Mouse (Mus musculus): Measurements from ENCODE around the gene Dennd6b. TPM values are rescaled to one million over a fixed set of nuclear protein-coding genes. Genes with fewer than 3 reads are reported as not detected.

Dennd6b gene
- total RNA-seq, 2 experiments from 2014 or later: 8.4 to 8.7 TPM

DNA sequence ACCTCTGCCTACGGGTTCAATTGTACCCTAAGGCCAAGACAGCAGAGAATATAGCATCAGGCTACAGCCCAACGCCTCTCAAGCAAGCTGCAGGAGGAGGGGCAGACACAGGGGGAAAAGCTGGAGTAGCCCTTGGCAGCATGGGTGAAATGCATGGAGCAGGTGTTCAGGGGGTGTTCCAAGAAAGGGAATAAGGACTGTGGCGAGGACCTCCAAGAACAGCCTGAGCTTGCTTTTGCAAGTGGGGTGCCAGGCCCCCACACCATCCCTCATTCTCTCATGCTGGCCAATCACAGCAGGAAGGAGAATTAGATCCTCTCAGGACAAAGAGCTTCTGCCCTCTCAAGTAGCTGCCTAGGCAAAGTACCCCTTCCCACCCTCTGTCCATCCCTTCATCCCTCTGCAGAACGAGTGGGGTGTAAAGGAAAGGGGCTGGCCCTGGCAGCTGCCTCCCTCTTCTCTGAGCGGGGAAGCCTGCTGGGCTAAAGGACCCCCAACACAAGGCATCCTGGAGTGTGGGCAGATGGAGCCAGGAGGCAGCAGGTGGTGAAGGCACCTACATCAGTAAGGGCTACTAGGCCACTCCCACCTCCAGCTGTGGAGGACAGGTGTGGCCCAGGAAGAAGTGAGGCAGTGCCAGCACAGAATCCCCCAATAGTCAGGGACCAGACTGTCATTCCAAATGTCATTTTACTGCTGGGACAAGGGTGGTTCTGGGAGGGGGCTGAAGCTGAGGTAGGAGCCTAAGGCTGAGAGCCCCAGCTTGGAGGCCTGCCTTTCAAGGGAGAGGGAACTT lies 12.0 kb downstream of the Dennd6b start:
- DNase-seq (ENCODE audit: low spot score): no peak
- intact Hi-C loops (cut with DNase I): no loop called here

DNA sequence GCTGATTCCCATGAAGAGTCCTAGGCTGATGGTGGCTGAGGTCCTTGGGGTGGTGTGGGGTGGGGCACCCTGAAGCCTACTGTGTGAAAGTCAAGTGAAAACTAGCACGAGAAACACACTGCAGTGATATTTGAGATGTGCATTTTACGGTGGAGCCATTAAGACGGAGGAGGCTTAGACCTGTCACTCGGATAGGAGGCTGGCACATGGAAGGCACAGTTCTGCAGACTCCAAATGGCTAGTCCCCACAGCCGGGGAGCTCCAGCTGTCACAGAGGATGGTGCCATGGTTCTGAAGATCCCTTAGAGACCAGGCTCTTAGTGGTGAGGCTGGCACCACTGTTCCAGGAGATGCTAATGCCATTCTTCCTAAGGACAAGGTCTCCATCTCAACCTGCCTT lies 13.5 kb downstream of the Dennd6b start:
- intact Hi-C loops (cut with DNase I): no loop called here
- DNase-seq (ENCODE audit: low spot score): no peak

DNA sequence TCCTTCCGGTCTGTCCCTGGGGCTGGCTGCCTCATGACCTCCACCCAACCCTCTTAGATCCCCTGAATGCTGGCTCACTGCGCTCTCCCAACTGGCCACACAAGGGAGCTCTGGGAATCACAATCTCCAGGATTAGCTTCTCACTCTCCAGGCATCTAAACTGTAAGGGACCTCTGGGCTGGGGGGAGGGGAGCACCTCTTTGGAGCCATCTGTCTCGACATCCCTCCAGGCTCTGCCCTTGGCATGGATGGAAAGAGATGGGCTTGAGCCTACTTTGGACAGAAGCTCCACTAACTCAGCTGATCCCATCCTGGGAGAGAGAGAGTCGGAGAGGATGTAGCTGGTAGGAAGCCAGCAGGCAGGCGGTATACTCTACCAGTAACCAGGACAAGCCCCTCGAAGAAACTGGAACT lies 14.0 kb downstream of the Dennd6b start:
- intact Hi-C loops (cut with DNase I): no loop called here
- peak; percentile 55 for DNase-seq (ENCODE audit: low spot score)

DNA sequence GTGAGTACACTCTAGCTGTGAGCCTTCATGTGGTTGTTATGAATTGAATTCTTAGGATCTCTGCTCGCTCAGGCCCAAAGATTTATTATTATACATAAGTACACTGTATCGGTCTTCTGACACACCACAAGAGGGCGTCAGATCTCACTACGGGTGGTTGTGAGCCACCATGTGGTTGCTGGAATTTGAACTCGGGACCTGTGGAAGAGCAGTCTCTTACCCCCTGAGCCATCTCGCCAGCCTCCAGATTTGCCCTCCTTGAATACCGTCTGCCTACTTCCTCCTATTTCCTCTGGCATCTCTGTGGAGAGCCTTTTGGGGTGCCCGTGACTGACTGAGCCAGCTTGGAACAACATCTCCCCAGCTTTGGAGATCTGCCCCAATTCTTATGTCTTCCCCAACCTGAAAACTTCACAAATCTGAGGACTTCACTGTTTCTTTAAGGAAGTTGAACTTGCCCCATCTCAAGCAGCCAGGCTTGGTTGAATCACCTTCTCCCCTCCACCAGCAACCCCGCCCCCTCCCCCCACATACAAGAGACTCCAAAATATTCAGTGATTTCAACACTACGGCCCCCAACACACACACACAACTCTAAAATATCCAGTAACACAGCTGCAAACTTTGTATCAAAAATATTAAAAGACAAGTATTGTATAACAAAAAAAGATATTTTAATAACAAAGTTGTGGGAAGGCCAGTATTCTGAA lies 14.6 kb downstream of the Dennd6b start:
- intact Hi-C loops (cut with DNase I): no loop called here
- no peak for DNase-seq (ENCODE audit: low spot score)

DNA sequence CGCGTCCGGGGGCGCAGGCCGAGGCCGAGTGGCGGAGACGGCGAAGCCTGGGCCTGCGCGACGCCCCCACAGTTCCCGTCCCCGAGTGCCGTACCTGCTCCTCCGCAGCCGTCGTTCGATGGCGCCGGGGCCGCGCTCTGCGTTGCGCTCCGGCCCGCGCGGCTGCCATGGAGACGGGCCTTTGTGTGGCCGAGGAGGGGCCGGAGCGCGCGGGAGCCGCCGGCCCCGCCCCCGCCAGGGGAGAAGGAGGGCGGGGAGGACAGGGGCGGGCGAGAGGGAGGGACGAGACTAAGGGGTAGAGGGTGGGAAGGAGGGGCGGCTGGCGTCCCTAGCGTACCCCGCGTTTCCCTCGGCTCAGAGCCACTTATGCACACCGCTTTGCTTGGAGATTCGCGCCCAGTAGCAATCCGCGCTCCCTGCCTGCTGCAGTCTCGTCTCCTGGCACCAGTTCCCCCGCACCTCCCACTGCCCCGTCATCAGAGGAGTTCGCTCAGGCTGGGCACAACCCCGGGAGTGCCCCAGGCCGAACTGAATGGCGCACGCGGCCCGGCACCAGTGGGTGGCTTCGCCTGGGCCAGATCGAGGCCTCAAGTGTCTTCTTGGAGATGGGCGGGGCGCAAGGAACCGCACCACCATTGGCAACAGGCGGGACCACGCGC lies 15.6 kb downstream of the Dennd6b start, which contains the start of gene Plxnb2:
Gene Plxnb2 (minus strand): TSS at position 218 of the 659 bp plus-strand sequence.
- intact Hi-C loops (cut with DNase I): no loop called here
- peak; percentile 71 for DNase-seq (ENCODE audit: low spot score)

DNA sequence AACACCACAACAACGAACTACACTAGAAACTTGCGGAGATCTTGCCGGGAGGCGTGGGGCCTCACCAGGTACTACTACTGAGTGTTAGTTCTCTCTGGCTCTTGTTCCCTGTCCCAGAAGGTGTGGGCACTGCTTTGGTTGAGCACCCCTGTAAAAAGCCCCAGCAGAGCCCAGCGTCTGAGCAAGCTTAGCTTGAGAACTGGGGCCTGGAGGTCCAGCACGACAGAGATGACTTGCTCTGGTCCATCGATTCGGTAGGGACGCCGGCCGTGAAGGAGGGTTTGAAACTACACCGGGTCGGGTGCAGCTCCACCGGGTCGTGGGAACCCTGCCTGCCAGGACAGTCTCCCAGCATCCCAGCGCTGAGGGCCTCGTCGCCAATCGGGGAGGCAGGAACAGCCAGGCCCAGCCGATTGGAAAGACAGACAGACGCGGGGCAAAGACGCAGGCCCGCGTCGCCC lies 16.2 kb downstream of the Dennd6b start:
- intact Hi-C loops (cut with DNase I): no loop called here
- DNase-seq (ENCODE audit: low spot score): no peak

DNA sequence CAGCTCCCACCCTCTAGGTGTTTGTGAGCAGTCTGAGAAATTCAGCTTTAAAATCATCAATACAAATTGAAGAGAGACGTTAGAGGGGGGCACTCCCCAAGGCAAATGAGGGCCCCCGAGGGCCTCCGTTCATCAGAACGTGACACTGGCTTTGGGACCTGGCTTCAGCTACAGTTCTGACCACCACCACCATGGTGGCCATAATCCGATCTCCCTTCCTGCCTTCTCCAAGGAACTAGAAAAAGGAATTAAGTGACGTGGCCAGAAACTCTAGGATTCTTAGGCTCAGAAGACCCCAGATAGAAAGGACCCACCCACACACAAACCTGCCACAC lies 16.7 kb downstream of the Dennd6b start:
- intact Hi-C loops (cut with DNase I): loop anchor here (2.0 kb wide), 1 partner anchor 31 kb away; the partner anchor contains the start of gene Ppp6r2

DNA sequence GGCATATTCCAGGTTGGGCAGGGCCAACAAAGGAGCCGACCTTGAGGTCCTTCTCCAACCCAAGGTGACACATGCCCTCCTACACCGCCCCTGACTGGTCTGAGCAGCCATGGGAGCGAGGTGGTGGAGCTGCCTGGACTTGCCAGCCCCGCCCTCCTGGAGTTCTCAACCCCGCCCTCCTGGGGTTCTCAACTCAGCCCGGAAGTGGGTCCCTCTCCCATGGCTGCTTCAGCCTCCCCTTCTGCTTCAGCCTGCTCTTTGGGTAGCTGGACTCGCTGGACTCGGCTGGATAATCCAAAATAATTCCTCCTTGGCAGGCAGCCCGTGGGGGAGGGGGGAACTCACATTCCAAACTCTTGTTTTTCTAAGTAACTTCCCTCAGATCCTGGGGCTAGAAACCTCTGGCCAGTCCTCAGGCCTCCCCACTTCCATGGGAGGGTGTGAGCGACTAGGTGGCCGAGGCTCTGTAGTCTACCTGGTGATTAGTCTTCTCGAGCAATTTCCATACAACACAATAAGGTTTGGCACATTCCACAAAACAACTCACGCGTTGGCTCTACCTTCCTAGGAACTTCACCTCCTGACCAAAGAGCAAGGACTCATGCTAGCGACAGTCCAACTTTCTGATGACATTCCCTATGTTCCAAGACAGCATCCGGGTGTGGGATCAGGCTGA lies 17.2 kb downstream of the Dennd6b start:
- peak; percentile 70 for DNase-seq (ENCODE audit: low spot score)
- intact Hi-C loops (cut with DNase I): loop anchor here (2.0 kb wide), 1 partner anchor 32 kb away; the partner anchor contains the start of gene Ppp6r2

More for the DNA sequence above, 16.7 kb downstream of the Dennd6b start:
- DNase-seq (ENCODE audit: low spot score): no peak

DNA sequence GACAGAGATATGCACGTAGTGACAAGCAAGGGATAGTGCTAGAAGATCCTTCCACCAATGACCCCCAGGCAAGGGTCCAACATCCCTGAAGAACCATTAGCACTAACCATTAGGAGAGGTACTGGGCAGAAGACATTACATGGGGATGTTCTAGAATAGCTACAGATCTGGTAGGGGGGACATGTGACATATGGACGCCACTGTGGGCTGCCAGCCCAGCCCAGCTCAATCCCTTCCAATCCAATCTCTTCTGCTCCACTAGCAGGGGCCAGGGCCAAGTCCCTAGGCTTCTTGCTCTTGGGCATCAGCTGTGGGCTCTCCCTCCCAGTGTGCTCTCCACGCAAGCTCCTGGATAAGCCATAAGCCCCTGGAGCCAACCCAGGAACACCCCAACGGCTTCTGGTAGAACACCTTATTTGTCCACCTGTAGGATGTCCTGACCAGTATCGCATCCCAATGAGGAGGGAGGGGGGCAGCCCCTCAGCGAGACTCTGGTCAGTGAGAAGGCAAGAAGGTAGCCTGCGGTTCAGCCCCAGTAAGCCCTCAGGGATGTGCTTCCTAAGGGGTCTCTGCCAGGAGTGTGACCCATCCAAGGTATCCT lies 17.9 kb downstream of the Dennd6b start:
- intact Hi-C loops (cut with DNase I): loop anchor here (2.0 kb wide), 1 partner anchor 32 kb away; the partner anchor contains the start of gene Ppp6r2
- no peak for DNase-seq (ENCODE audit: low spot score)

DNA sequence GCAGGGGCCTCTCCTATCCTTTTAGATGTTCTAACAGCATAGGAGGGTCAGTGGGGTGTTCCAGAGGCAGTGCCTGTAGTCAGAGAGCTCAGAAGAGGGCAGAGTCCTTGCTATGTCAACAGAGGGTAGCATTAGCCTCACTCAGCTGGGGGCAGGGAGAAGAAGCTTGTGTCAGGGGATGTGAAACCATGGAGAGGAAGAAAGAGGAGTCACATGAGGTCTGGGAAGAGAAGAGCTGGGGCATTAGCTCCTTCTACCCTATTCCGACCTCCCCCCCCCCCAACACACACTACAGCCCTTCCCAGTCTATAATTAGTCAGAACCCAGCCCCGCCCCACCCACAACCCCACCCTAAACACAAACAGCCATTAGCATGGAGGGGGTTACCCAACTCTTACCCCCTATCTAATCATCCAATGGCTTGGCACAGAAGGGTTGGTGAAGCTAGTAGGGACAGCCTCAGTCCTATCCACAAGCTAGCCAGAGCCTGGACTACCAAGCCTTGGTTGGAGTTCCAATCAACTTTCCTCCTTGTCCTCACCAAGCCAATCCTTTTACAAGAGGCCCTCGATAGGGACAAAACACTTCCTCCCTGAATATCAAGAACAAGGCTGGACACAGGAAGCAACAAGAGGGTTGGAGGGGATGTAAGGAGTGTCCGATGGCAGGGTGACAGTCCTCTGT lies 18.6 kb downstream of the Dennd6b start:
- intact Hi-C loops (cut with DNase I): loop anchor here (2.0 kb wide), 1 partner anchor 33 kb away; the partner anchor contains the start of gene Ppp6r2

DNA sequence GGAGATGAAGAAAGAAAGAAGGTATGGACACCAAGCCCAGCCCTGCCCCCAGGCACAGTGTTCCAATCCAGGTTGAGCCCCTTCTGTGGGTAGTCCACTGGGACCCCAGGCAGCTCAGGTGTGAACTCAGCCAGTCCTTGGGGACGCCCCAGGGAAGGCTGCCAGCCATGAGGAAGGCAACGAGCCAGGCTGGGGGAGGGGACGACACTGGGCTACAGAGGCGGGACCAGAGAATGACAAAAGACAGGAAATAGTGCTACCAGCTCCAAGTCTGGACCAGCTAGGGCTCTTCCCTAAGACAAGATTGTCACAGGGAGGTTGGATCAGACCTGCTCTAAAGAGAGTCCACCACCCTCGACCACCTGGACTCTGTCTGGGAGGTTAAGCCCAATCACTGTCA lies 19.2 kb downstream of the Dennd6b start:
- peak; percentile 75 for DNase-seq (ENCODE audit: low spot score)
- intact Hi-C loops (cut with DNase I): no loop called here

More for the DNA sequence above, 18.6 kb downstream of the Dennd6b start:
- no peak for DNase-seq (ENCODE audit: low spot score)

DNA sequence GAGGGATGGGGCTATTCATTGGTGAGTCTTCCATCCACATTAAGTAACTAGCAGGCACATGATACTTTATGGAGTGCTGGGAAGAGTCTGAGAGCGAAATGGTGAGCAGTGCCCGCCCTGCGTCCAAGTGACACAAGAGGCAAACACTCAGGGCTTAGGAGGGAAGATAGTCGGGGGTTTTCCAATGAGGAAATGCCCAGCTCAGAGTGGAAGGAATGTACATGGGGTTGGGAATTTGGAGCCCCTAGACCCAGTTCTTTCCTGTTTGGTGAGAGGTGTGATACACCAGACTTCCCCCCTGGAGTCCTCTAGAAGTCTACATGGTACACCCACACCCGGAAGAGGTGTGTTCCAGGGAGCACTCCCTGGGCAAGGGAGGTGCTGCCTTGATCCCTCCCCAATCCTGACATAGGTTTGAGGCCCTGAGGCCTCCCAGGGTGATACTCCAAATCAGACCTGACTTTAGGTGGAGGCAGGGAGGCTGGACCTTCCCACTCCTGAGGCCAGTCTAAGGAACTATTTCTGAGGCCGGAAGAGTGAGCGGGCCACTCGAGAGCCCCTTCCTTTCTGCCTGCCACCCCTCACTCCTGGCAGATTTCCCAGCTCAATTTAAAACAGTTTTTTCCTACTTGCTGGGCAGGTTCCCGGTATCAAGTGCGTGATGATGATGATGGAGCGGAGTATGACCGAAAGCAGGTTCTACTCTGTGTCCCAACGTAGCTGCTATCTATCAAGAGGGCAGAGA lies 20.7 kb downstream of the Dennd6b start:
- intact Hi-C loops (cut with DNase I): no loop called here
- no peak for DNase-seq (ENCODE audit: low spot score)

DNA sequence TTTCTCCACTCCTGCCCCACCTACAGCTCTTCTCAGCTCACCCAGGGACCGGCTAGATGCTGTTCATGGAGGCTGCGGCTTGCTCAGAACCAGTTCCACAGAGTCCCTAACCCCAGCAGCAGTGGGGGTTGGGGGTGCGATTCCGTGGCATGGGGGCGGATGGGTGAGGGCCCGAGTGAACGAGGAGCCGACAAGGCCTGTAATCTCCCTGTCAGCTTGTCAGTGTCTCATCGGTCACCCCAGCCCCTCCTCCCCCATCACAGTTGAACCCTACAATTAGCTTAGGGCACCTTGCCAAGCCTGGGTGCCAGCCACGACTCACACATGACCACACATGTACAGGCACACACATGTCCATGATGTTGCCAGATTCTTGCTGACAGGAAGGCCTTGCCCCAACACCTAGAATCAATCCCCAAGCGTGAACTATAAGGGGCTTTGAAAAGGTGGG lies 21.4 kb downstream of the Dennd6b start:
- DNase-seq (ENCODE audit: low spot score): no peak
- intact Hi-C loops (cut with DNase I): no loop called here

DNA sequence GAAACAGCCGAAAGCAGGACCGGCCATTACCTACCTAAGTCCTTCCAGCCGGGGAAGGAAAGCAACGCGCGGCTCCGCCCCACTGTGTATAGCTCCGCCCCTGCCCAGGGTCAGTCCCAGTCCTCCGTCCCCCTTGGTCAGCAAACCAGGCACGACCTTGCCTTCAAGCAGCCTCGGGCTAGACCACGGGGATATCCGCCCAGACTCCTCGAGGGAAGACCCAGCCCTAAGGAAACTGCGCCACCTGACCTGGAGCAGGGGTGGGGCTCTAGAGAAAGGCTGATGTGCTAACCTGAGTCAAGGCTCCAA lies 22.4 kb downstream of the Dennd6b start:
- intact Hi-C loops (cut with DNase I): no loop called here
- DNase-seq (ENCODE audit: low spot score): peak; percentile 34

DNA sequence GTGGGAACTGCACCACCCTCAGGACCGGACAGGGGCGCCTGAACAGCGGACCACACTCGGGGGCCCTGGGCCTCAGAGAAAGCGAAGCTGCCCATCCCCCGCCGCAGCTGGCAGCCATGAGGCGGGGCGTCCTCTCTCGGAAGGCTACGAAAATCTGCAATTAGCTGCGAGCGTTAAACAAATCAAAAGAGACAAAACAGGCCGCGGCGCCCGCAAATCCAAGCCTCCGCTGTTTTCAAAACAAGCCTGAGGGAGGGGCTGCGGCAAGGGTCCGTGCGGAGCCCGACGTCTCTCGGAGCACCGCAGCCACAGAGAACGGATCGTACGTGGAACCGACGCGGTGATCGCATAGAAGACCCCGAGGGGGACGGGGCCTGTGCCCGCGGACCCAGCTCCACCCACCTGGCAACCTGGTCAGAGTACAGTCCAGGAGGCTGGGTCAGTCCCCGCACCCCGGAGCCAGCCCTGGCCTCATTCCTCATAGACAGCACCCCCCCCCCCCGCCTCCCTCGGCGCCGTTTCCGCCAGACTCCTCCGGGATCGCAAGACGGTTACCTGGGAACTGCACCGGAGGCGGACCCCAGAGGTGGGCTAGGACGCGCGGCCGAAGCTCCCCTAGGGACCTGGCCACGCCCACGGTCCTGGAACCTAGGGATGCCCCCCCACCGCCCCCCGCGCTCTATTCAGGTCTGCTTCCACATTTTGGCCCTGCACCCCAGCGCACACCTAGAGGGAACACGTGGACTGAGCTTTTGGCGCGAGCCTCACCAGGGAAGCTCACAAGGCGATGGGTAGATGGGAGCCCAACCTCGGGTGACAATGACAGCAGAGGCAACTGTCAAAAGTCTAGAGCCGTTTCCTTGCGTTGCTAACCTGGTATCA lies 23.0 kb downstream of the Dennd6b start:
- intact Hi-C loops (cut with DNase I): no loop called here
- DNase-seq (ENCODE audit: low spot score): no peak

DNA sequence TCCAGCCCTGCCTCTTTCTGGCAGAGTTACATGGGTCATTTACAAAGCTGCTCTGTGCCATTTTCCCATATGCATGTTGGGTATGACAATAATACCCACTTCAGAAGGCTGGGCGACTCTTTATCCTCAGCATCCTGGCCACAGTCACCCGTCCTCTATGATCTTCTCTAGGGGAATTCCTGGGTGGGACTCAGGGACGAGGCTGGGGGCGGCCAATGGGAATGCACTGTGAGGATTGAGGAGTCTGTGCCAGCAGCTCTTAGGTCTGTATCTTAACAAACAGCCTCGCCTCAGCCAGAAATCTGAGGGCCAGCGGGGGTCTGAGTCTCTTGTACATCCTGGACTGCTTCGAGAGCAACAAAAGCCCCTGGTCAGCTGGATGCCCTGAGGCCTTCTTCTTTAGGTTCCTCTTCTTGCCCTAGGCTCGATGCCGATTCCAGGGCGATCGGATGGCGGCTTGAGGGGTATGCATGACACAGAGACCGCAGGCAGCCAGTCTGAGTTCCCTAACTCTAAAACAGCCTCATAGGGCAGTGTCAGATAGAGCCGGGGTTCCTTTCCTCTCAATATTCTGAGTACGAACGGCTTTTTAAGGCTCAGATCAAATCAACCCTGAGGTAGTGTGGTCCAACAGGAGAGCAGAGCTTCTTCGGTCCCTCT lies 23.9 kb downstream of the Dennd6b start:
- intact Hi-C loops (cut with DNase I): no loop called here
- no peak for DNase-seq (ENCODE audit: low spot score)

DNA sequence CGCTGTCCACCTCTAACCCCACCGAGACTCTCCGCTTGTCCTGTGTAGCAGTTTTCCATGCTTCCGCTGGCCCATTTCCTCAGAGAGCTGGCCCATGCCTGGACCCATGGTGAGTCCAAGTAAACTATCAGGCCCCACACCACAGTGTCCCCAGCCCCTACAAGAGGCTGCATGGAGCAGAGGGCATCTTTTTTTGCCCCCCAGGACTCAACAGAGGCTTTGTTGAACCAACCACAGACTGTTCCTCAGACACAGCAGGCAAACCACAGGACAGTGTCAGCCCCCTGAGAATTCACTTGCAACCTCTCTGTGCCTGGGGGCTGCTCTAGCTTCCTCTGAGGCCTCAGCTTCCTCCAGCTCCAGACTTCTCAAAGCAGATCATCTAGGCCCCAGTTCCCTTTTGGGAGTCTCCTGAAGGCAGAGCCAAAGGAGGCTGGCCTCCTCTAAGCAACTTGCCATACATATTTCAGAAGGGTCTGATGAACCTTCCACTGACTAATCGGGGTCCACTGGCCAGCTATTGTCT lies 24.7 kb downstream of the Dennd6b start:
- intact Hi-C loops (cut with DNase I): no loop called here
- DNase-seq (ENCODE audit: low spot score): no peak

All from heart, postnatal 25 days (tissue).